Mouse (Mus musculus) lung, adult 2 months (tissue): ENCODE results near the gene Hexim2.

ENCODE experiments used
- CTCF ChIP-seq: fragments of 200-500 bp; IDR thresholded peaks from 2 replicates; pipeline ENCODE4 v1.5.1; 2011; ENCODE audit warnings: mild to moderate bottlenecking, low read length, control low read depth; ENCODE audit not compliant: insufficient read depth
- POLR2A ChIP-seq: fragments of 200-500 bp; IDR thresholded peaks from 2 replicates; pipeline ENCODE4 v1.6.1; 2011; ENCODE audit warnings: low read depth, mild to moderate bottlenecking, control low read depth, low read length, borderline replicate concordance; ENCODE audit errors: extremely low read depth

GRCm38 (mm10) chr11:103101481-103101865 is 30.8 kb upstream of the Hexim2 start, which contains the start of the genes Plcd3 and Acbd4:
- TF ChIP-seq POLR2A, result peak; percentile 97; the same call in 1 of the 2 replicates
- no peak for TF ChIP-seq CTCF
